Mouse (Mus musculus) thymus, adult 2 months (tissue): ENCODE measurements around the gene Tmem100.

Experiments
- CTCF ChIP-seq: fragments of 200-500 bp; IDR thresholded peaks from 2 replicates; pipeline ENCODE4 v1.5.1; 2012; ENCODE audit warnings: mild to moderate bottlenecking, control low read depth, low read length, moderate library complexity, borderline replicate concordance; ENCODE audit not compliant: control insufficient read depth, poor library complexity, insufficient read depth; ENCODE audit errors: extremely low read depth
- POLR2A ChIP-seq: fragments of 200-500 bp; IDR thresholded peaks from 2 replicates; pipeline ENCODE4 v1.6.1; 2012; ENCODE audit warnings: mild to moderate bottlenecking, low read length, control low read depth, moderate library complexity; ENCODE audit not compliant: control insufficient read depth, poor library complexity, insufficient read depth; ENCODE audit errors: extremely low read depth

GRCm38 (mm10) chr11:90038022-90038421 lies 7.9 kb downstream of the Tmem100 start:
- TF ChIP-seq CTCF (no peak), POLR2A (no peak)
